Mouse (Mus musculus): ENCODE data around the gene Tm9sf1. TPM values are rescaled to one million over a fixed set of nuclear protein-coding genes. Genes with fewer than 3 reads are reported as not detected.

Tm9sf1 gene
- 76.0 and 78.1 TPM in 2 replicates for polyA plus RNA-seq (2016; fragmentation: Nextera tagmentation; extraction: Ambion mirVana)

DNA sequence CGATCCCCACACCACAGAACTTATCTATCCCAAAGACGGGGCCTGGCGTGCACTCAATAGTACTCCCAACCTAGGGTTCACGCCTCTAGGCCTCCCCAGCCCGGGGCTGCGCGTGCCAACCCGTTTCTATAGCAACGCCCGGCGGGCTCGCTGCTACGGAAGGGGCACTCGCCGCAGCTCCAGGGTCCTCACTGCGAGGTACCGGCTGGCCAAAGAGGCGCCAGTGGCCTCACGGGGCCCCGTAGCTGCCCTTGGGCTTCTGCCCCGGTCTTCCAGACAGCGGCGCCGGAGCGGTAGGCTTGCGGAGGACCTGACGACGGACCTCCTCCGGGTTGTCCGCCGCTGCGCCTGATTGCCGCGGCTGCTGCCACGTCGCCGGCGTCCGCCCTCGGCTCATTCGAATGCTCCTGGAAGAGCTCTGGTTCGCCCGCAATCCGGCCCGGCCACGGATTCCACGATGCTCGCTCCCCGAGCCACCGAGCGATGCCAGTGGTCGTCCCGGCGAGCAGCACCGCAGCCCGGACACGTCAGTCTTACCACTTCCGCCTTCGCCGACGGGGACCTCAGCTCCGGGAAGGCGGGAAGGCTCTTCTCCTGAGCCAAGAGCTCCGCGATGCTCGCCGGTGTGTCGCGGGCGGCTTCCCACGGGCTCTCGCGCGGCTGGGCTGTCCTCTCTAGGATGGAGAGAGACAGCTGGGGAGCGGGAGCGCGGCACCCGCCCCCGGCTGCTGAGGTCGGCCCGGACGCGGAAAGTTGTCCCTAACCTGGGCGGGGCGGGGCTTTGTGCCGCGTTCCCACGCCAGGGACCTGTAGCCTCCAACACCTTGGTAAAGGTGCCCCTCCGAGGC, at the start of gene Tm9sf1:
Tm9sf1 (minus strand) TSS at position 747 of the 848 bp plus-strand sequence.
- Histone ChIP-seq H3K4me3 (peak within 1 kb of the TSS; percentile 87), H3K27me3 (ENCODE audit: insufficient read depth, poor library complexity, severe bottlenecking) (no peaks in the 10 kb centered on the region), H3K9me3 (no peaks in the 10 kb centered on the region), H3K4me1 (replicated peaks) (peaks cover 23% of the 10 kb centered on the region), H3K36me3 (peaks cover 55% of the 10 kb centered on the region), H3K27ac (peak within 1 kb of the TSS; percentile 99)
- WGBS, result under 1% methylated on average over 89 of the region's 89 CpGs
- peak; percentile 91 for DNase-seq (ENCODE audit: low spot score)

DNA sequence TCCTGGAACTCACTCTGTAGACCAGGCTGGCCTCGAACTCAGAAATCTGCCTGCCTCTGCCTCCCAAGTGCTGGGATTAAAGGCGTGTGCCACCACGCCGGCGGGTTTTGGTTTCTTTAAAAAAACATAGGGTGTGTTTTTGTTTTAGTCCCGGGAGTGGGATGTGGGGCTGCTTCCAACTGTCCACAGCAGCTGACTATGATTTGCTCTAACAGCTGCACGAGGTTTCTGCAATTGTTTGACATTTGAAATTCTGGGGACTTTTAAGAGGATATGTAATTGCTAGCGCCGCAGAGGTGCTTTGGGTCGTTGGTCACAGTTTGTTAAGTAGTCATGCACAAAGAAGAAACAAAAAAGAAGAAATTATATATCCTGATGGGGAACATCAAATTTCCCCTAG, 45.8 kb upstream of the Tm9sf1 start:
- WGBS, result 79% methylated on average over 10 of the region's 10 CpGs
- H3K27ac ChIP-seq, result no peak overlapping the region
- no peak for DNase-seq (ENCODE audit: low spot score)
- H3K4me1 ChIP-seq (replicated peaks), result no peaks in the 10 kb centered on the region
- H3K4me3 ChIP-seq, result no peak overlapping the region
- no peaks in the 10 kb centered on the region for H3K27me3 ChIP-seq (ENCODE audit: insufficient read depth, poor library complexity, severe bottlenecking)
- peaks cover 5% of the 10 kb centered on the region; the same call in 1 of the 2 replicates for H3K9me3 ChIP-seq
- H3K36me3 ChIP-seq, result no peaks in the 10 kb centered on the region

- no peaks in the 10 kb centered on the region for H3K9me3 ChIP-seq
- H3K27me3 ChIP-seq (ENCODE audit: insufficient read depth, poor library complexity, severe bottlenecking), result no peaks in the 10 kb centered on the region
- H3K4me3 ChIP-seq, result peak overlapping the region; percentile 93
- peaks cover 36% of the 10 kb centered on the region for H3K36me3 ChIP-seq
- H3K27ac ChIP-seq, result peak overlapping the region; percentile 93
- no peak for DNase-seq (ENCODE audit: low spot score)
- 17% methylated on average over 3 of the region's 3 CpGs for WGBS
- peaks cover 13% of the 10 kb centered on the region for H3K4me1 ChIP-seq (replicated peaks)
Observed at GRCm38 (mm10) chr14:55682118-55682493, 38.5 kb upstream of the Tm9sf1 start.

GRCm38 (mm10) chr14:55681160-55682117, 37.8 kb upstream of the Tm9sf1 start, which contains the start of gene Tinf2:
Tinf2 (minus strand) TSS chr14:55681820.
- Histone ChIP-seq H3K4me1 (replicated peaks) (peaks cover 13% of the 10 kb centered on the region), H3K36me3 (peaks cover 42% of the 10 kb centered on the region), H3K4me3 (peak within 1 kb of the TSS; percentile 93), H3K9me3 (no peaks in the 10 kb centered on the region), H3K27ac (peak within 1 kb of the TSS; percentile 93), H3K27me3 (ENCODE audit: insufficient read depth, poor library complexity, severe bottlenecking) (no peaks in the 10 kb centered on the region)
- peak; percentile 95 for DNase-seq (ENCODE audit: low spot score)
- under 1% methylated on average over 66 of the region's 66 CpGs for WGBS

GRCm38 (mm10) chr14:55677615-55678014, 34.0 kb upstream of the Tm9sf1 start:
- no peak for DNase-seq (ENCODE audit: low spot score)

GRCm38 (mm10) chr14:55672741-55673060, 29.1 kb upstream of the Tm9sf1 start:
- H3K4me3 ChIP-seq, result peak overlapping the region; percentile 74
- DNase-seq (ENCODE audit: low spot score), result no peak
- H3K4me1 ChIP-seq (replicated peaks), result peaks cover 21% of the 10 kb centered on the region
- no peaks in the 10 kb centered on the region for H3K9me3 ChIP-seq
- WGBS, result 79% methylated on average over 7 of the region's 7 CpGs
- peak overlapping the region; percentile 96; the same call in 1 of the 2 replicates for H3K27ac ChIP-seq
- no peaks in the 10 kb centered on the region for H3K27me3 ChIP-seq (ENCODE audit: insufficient read depth, poor library complexity, severe bottlenecking)
- H3K36me3 ChIP-seq, result peaks cover 44% of the 10 kb centered on the region

More at GRCm38 (mm10) chr14:55677615-55678014, 34.0 kb upstream of the Tm9sf1 start:
- H3K36me3 ChIP-seq, result peaks cover 60% of the 10 kb centered on the region
- no peak overlapping the region for H3K27ac ChIP-seq
- H3K4me3 ChIP-seq, result no peak overlapping the region
- H3K27me3 ChIP-seq (ENCODE audit: insufficient read depth, poor library complexity, severe bottlenecking), result no peaks in the 10 kb centered on the region
- 85% methylated on average over 4 of the region's 4 CpGs for whole genome bisulfite sequencing
- no peaks in the 10 kb centered on the region for H3K9me3 ChIP-seq
- H3K4me1 ChIP-seq (replicated peaks), result peaks cover 19% of the 10 kb centered on the region

DNA sequence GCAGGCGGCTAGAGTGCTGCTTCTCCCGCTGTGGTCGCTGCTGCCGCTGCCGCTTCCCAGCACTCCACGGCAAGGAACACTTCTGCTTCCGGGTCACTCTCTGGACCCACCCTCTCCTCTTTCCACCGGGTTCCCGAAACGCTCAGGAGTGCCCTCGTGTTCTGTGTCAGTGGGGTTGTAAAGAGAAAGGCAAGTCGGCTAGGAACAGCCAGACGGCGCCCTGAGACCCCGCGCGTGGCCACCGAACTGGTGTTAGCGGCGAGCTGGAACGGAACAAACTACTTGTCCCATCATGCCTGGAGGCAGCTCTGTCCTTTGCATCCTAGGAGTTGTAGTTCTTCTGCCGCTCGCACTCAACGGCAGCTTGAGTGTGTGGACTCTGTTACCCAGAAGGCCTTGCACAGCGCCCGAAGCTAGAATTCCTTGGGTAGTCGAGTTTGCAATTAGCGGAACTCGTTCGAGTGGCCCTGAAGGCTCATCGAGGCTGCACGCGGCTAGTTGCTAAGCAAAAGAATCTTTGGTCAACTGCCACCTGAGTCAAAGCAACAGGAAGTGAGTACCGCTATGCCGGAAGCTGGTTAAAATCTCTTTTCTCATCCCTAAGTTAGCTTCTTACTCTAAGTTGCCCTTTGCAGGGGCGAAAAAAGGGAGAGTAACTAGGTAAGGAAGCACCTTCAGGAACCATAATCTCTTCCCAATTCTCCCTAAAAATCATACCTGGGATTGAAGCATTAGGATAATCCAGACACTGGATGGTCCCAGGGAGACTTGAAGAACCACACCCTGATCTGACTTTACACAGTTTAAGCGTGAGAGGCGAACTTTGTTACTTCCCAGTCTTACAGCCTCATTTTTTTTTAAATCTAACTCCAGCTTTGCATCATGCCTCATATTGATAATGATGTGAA, 28.5 kb upstream of the Tm9sf1 start, which contains the start of the genes Gmpr2 and Nedd8:
Gmpr2 (plus strand) TSS at position 109 of the 908 bp plus-strand sequence.
Nedd8 (minus strand) TSS at position 292 of the 908 bp plus-strand sequence.
- WGBS, result 1% methylated on average over 38 of the region's 38 CpGs
- Histone ChIP-seq H3K27me3 (ENCODE audit: insufficient read depth, poor library complexity, severe bottlenecking) (no peaks in the 10 kb centered on the region), H3K4me3 (peak within 1 kb of the TSS; percentile 74), H3K27ac (peak within 1 kb of the TSS; percentile 96), H3K9me3 (no peaks in the 10 kb centered on the region), H3K4me1 (replicated peaks) (peaks cover 21% of the 10 kb centered on the region), H3K36me3 (peaks cover 38% of the 10 kb centered on the region)
- peak; percentile 92 for DNase-seq (ENCODE audit: low spot score)

- Histone ChIP-seq H3K36me3 (peaks cover 37% of the 10 kb centered on the region), H3K4me1 (replicated peaks) (peaks cover 21% of the 10 kb centered on the region), H3K9me3 (no peaks in the 10 kb centered on the region), H3K4me3 (peak overlapping the region; percentile 74), H3K27ac (peak overlapping the region; percentile 96), H3K27me3 (ENCODE audit: insufficient read depth, poor library complexity, severe bottlenecking) (no peaks in the 10 kb centered on the region)
- WGBS, result 0% methylated on average over 12 of the region's 12 CpGs
- DNase-seq (ENCODE audit: low spot score), result no peak
Observed at GRCm38 (mm10) chr14:55671486-55671832, 27.9 kb upstream of the Tm9sf1 start.

GRCm38 (mm10) chr14:55660636-55661035, 17.0 kb upstream of the Tm9sf1 start:
- H3K9me3 ChIP-seq, result no peaks in the 10 kb centered on the region
- H3K4me1 ChIP-seq (replicated peaks), result peaks cover 12% of the 10 kb centered on the region
- WGBS, result 44% methylated on average over 2 of the region's 2 CpGs
- H3K4me3 ChIP-seq, result peak overlapping the region; percentile 80
- peaks cover 56% of the 10 kb centered on the region for H3K36me3 ChIP-seq
- no peaks in the 10 kb centered on the region for H3K27me3 ChIP-seq (ENCODE audit: insufficient read depth, poor library complexity, severe bottlenecking)
- H3K27ac ChIP-seq, result 0 out of 2 replicates have a peak overlapping the region, but pooled peaks have one; percentile 89
- no peak for DNase-seq (ENCODE audit: low spot score)

GRCm38 (mm10) chr14:55659960-55660573, 16.5 kb upstream of the Tm9sf1 start, which contains the start of gene Mdp1:
Mdp1 (minus strand) TSS chr14:55660508.
- Histone ChIP-seq H3K27ac (peak within 1 kb of the TSS; percentile 89), H3K4me1 (replicated peaks) (peaks cover 12% of the 10 kb centered on the region), H3K4me3 (peak within 1 kb of the TSS; percentile 80), H3K27me3 (ENCODE audit: insufficient read depth, poor library complexity, severe bottlenecking) (no peaks in the 10 kb centered on the region), H3K9me3 (no peaks in the 10 kb centered on the region), H3K36me3 (peaks cover 54% of the 10 kb centered on the region)
- DNase-seq (ENCODE audit: low spot score), result peak; percentile 83
- WGBS, result under 1% methylated on average over 39 of the region's 39 CpGs

GRCm38 (mm10) chr14:55658011-55658410, 14.4 kb upstream of the Tm9sf1 start:
- 89% methylated on average over 5 of the region's 5 CpGs for WGBS

More at GRCm38 (mm10) chr14:55658011-55658410, 14.4 kb upstream of the Tm9sf1 start:
- peaks cover 44% of the 10 kb centered on the region for H3K36me3 ChIP-seq
- H3K27ac ChIP-seq, result no peak overlapping the region
- no peaks in the 10 kb centered on the region for H3K27me3 ChIP-seq (ENCODE audit: insufficient read depth, poor library complexity, severe bottlenecking)
- no peak for DNase-seq (ENCODE audit: low spot score)
- peaks cover 12% of the 10 kb centered on the region for H3K4me1 ChIP-seq (replicated peaks)
- no peaks in the 10 kb centered on the region for H3K9me3 ChIP-seq
- no peak overlapping the region for H3K4me3 ChIP-seq
